Mouse (Mus musculus) limb, embryonic 11.5 days (tissue): ENCODE results near the gene Fcrl6. TPM values are rescaled to one million over a fixed set of nuclear protein-coding genes. Genes with fewer than 3 reads are reported as not detected.

Source experiments
- ATAC-seq: fragments of 200-750 bp; cut with Nextera tagmentation; 2 replicates; pipeline ENCODE4 v1.8.0; 2017; ENCODE audit warnings: low read depth; ENCODE audit not compliant: insufficient number of reproducible peaks, low FRiP score, low TSS enrichment
- DNase-seq: peaks from one replicate; pipeline ENCODE4 v3.0.0-alpha.2; 2015; ENCODE audit warnings: low spot score
- H3K27ac ChIP-seq: fragments of 300-500 bp; sonication (generic); replicated peaks from 2 replicates; pipeline ENCODE4 v1.5.1; 2014; ENCODE audit warnings: low read depth, mild to moderate bottlenecking, low read length
- H3K27me3 ChIP-seq: fragments of 300-500 bp; sonication (generic); 2 replicates; pipeline ENCODE4 v1.6.1; 2014; ENCODE audit warnings: mild to moderate bottlenecking, low read length, mixed read lengths; ENCODE audit not compliant: control insufficient read depth, insufficient read depth
- H3K36me3 ChIP-seq: fragments of 300-500 bp; sonication (generic); 2 replicates; pipeline ENCODE4 v1.6.1; 2014; ENCODE audit warnings: mild to moderate bottlenecking, low read length, moderate library complexity, mixed read lengths; ENCODE audit not compliant: control insufficient read depth, insufficient read depth
- H3K4me1 ChIP-seq: fragments of 300-500 bp; sonication (generic); 2 replicates; pipeline ENCODE4 v1.6.1; 2014; ENCODE audit warnings: low read length, mixed read lengths; ENCODE audit not compliant: control insufficient read depth, insufficient read depth
- H3K4me2 ChIP-seq: fragments of 300-500 bp; sonication (generic); 2 replicates; pipeline ENCODE4 v1.6.1; 2014; ENCODE audit warnings: low read depth, mild to moderate bottlenecking, moderate library complexity; ENCODE audit not compliant: severe bottlenecking
- H3K4me3 ChIP-seq: fragments of 300-500 bp; sonication (generic); 2 replicates; pipeline ENCODE4 v1.5.1; 2014; ENCODE audit warnings: low read depth, low read length
- H3K9ac ChIP-seq: fragments of 300-500 bp; sonication (generic); 2 replicates; pipeline ENCODE4 v1.6.1; 2014; ENCODE audit warnings: mild to moderate bottlenecking, low read length
- H3K9me3 ChIP-seq: fragments of 300-500 bp; sonication (generic); 2 replicates; pipeline ENCODE4 v1.6.1; 2016; ENCODE audit warnings: low read length; ENCODE audit not compliant: control insufficient read depth
- WGBS: fragments of 180-500 bp; shearing (Covaris S2); extraction: QIAGEN DNeasy Blood & Tissue Kit; methylation state at CpG from one replicate; pipeline ENCODE4 v1.1.7; 2014; 5-methylcytosine and 5-hydroxymethylcytosine counted together
- polyA plus RNA-seq: library from polyadenylated mRNA; unstranded; fragments of >200 nt; fragmentation: Nextera tagmentation; extraction: Ambion mirVana; gene quantifications from 2 replicates; pipeline ENCODE4 v1.2.1, GENCODE M21; 2014

The Fcrl6 gene
- polyA plus RNA-seq, 1 experiment from 2014 or later, result 1.1 TPM

DNA sequence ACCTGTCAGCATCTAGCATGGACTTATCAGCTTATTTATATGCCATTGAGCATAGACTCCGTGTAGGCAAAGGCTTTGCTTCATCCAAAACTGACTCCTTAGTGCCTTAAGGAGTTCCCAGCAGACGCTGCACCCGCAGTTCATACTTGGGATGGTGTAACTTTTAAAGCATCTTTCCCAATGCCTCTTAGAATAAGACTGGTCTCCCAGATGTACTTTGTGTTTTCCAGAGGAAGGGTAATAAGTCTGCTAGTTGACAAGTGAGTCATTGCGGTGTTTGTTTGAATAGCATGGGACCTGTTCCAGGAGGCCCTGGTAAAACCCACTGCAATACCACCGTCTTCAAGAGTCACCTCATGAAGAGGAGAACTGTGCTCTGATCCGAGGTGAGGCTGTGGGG lies 22.2 kb downstream of the Fcrl6 start:
- Histone ChIP-seq H3K4me1 (no peaks in the 10 kb centered on the region), H3K4me3 (no peak overlapping the region), H3K27ac (no peak overlapping the region), H3K9me3 (no peaks in the 10 kb centered on the region), H3K9ac (no peak overlapping the region), H3K36me3 (no peaks in the 10 kb centered on the region), H3K27me3 (0 out of 2 replicates have a peak, but pooled peaks cover 3% of the 10 kb centered on the region), H3K4me2 (no peak overlapping the region)
- WGBS, result 78% methylated on average over 6 of the region's 6 CpGs
- ATAC-seq (no peak), DNase-seq (no peak)

DNA sequence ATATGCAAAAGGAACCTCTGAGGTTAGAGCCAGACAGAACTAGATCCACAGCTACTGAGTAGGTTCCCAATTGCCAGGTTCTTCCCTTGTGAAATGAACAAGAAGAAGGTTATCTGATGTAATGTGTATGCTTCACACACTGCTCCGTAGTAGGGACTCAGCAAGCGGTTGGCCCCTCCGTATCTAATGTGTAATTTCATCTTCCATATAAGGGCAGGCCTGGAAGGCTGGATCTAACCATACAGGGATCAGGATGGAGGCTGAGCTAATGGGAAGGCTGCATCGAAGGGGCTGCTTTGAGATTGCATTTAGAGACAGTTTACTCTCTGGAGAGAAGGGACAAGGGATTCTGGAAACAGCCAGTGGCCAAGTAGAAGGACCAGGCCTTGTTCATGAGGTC lies 34.6 kb downstream of the Fcrl6 start:
- Histone ChIP-seq H3K27ac (no peak overlapping the region), H3K36me3 (no peaks in the 10 kb centered on the region), H3K9ac (no peak overlapping the region), H3K9me3 (no peaks in the 10 kb centered on the region), H3K4me2 (no peak overlapping the region), H3K4me1 (0 out of 2 replicates have a peak, but pooled peaks cover 4% of the 10 kb centered on the region), H3K27me3 (peaks cover 2% of the 10 kb centered on the region; the same call in 1 of the 2 replicates), H3K4me3 (no peak overlapping the region)
- DNase-seq (no peak), ATAC-seq (no peak)
- WGBS, result 70% methylated on average over 4 of the region's 4 CpGs

DNA sequence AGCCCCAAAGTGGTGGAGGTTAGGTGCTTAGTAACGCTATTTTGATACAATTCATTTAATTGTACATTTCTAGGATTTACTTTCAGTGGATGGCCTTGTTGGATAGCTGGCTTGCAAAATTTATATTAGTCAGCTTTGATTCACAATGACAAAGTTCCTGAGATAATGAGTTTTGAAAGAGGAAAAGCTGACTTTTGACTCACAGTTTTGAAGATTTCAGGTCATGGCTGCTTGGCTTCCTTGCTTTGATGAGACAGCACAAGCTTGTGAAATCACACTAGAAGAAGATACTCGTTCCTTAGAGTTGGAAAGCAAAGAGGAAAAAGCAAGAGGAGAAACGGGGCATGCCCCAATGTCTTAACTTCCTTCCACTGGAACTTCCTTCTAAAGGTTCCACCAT lies 36.2 kb downstream of the Fcrl6 start:
- Histone ChIP-seq H3K36me3 (no peaks in the 10 kb centered on the region), H3K27ac (no peak overlapping the region), H3K4me3 (no peak overlapping the region), H3K9ac (no peak overlapping the region), H3K4me1 (peaks cover 11% of the 10 kb centered on the region; the same call in 1 of the 2 replicates), H3K27me3 (peaks cover 17% of the 10 kb centered on the region), H3K9me3 (no peaks in the 10 kb centered on the region), H3K4me2 (no peak overlapping the region)
- 67% methylated on average over 3 of the region's 3 CpGs for WGBS
- no peak for ATAC-seq
- DNase-seq, result no peak

DNA sequence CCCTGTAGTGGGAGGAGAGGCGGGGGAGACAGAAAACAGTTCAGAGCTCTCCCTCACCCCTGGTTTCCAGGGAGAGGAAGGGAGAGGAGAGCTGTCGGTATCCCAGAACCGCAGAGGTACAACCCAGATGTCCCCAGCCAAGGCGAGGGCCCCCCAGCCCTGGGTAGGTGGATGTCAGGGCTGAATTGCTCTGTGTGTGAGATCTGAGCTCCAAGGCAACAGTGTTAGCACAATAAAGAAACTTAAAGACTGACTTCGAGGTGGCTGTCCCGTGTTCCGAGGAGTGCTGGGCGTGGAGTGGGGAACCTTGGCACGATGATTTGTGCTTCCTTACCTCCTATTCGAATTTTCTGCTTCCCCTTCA lies 38.9 kb downstream of the Fcrl6 start:
- 2% methylated on average over 9 of the region's 10 CpGs for WGBS
- Histone ChIP-seq H3K9me3 (no peaks in the 10 kb centered on the region), H3K9ac (peak overlapping the region; percentile 54), H3K27ac (no peak overlapping the region), H3K36me3 (no peaks in the 10 kb centered on the region), H3K4me3 (peak overlapping the region; percentile 54), H3K4me2 (peak overlapping the region; percentile 79), H3K4me1 (peaks cover 11% of the 10 kb centered on the region; the same call in 1 of the 2 replicates), H3K27me3 (peaks cover 29% of the 10 kb centered on the region)
- no peak for ATAC-seq
- no peak for DNase-seq

DNA sequence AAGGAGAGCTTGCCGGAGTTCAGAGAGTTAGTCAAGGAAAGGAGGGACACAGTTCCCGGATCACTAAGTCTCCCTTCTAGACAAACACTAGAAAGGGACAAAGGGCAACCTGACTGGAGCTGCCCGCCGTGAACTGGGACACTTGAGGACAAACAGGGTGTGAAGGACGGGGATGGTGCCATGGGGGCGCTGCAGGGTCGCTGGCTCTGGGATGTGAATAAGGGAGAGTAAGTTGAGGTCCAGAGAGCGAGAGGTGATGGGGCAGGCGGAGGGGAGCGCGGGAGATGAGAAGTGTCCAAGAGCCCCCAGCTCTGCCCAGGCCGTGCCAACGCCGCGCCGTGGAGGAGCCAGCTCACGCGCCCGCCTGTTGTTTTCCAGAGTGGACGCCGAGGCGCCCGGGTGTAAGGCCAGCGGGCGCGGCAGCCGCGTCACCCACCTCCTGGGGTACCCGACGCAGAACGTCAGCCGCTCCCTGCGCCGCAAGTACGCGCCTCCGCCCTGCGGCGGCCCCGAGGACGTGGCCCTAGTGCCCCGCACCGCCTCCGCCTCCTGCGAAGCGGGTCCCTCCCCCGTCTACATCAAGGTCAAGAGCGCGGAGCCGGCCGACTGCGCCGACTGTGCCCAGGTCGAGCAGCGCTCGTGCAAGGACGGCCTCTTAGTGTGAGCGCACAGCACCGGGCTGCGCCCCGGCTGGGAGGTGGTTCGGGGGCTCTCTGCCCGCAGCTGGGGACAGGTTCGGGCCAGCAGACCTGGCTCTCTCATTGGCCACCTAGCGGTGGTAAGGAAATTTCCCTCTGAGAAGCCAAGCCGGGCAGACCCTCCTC lies 39.5 kb downstream of the Fcrl6 start:
- WGBS, result under 1% methylated on average over 64 of the region's 66 CpGs
- H3K36me3 ChIP-seq, result no peaks in the 10 kb centered on the region
- peaks cover 11% of the 10 kb centered on the region; the same call in 1 of the 2 replicates for H3K4me1 ChIP-seq
- peak; percentile 83 for DNase-seq
- H3K9me3 ChIP-seq, result no peaks in the 10 kb centered on the region
- peak overlapping the region; percentile 54 for H3K9ac ChIP-seq
- no peak overlapping the region for H3K27ac ChIP-seq
- H3K4me3 ChIP-seq, result peak overlapping the region; percentile 54
- H3K27me3 ChIP-seq, result peaks cover 29% of the 10 kb centered on the region
- peak overlapping the region; percentile 79 for H3K4me2 ChIP-seq
- peak; percentile 88 for ATAC-seq

DNA sequence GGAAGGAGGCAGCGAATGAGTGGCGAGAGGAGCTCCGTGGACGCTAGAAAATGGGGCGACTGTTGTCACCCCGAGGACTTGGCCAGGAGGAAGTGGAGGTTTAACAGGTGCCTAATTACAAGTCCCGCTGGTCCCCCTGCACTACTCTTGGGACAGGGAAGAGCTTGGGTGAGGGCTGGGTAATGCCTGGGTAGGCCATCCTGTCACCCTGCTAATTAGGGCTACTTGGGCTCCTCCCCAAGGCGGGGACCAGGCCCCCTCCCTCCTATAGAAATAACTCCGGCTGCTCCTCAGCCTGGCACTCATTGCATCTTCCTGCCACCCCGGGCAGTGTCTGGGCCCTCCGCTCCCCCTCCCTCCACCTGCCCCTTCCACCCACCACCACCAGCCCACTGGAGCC lies 46.7 kb downstream of the Fcrl6 start, which contains the start of gene Vsig8:
TSS of gene Vsig8 (plus strand) at position 301 of the 400 bp plus-strand sequence.
- H3K27ac ChIP-seq, result no peak within 1 kb of the TSS
- no peak within 1 kb of the TSS for H3K4me3 ChIP-seq
- no peaks in the 10 kb centered on the region for H3K36me3 ChIP-seq
- peaks cover 10% of the 10 kb centered on the region for H3K4me1 ChIP-seq
- no peak within 1 kb of the TSS for H3K9ac ChIP-seq
- peaks cover 6% of the 10 kb centered on the region for H3K27me3 ChIP-seq
- DNase-seq (no peak), ATAC-seq (no peak)
- no peak within 1 kb of the TSS for H3K4me2 ChIP-seq
- no peaks in the 10 kb centered on the region for H3K9me3 ChIP-seq
- 70% methylated on average over 10 of the region's 11 CpGs for WGBS

DNA sequence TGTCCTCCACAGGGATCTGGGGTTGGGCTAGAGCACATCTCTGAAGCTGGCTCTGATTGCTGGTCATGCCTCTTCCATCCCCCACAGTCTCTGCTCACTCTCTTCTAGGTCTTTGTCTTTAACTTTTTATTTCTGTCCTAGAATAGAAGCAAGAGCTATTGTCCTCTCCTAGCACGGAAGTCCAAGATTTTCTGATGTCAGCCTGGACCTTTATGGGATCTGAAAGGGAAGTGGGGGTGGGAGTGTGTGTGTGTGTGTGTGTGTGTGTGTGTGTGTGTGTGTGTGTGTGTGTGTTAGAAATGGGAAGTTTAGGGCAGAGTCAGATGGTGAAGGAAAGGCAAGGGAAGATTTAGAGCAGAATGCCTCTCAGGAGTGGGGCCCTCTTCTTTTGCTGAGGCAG lies 49.7 kb downstream of the Fcrl6 start:
- H3K4me3 ChIP-seq, result no peak overlapping the region
- H3K4me1 ChIP-seq, result peaks cover 22% of the 10 kb centered on the region
- H3K27me3 ChIP-seq, result no peaks in the 10 kb centered on the region
- DNase-seq, result no peak
- WGBS, result 42% methylated on average over 1 of the region's 1 CpGs
- no peak overlapping the region for H3K27ac ChIP-seq
- no peaks in the 10 kb centered on the region for H3K9me3 ChIP-seq
- ATAC-seq, result no peak
- no peaks in the 10 kb centered on the region for H3K36me3 ChIP-seq
- H3K9ac ChIP-seq, result no peak overlapping the region
- H3K4me2 ChIP-seq, result no peak overlapping the region

DNA sequence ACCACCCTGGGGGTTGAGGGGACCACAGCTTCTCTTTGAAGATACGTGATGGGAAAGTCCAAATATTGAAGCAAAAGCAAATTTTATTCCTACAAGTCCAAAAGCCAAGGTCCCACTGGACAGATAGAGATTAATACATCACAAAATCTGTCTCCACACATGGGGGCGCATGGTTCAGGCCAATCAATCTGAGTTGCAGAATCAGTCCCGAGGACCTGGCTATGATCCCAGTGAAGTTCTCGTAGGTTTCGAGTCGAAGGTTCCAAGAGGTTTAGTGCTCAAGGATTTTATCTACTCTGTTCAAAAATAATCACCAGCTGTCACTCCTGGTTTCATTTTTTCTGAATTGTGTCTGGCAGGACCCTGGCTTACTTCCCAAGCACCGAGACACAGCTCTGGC lies 51.3 kb downstream of the Fcrl6 start:
- Histone ChIP-seq H3K4me3 (no peak overlapping the region), H3K9ac (no peak overlapping the region), H3K4me1 (peaks cover 22% of the 10 kb centered on the region), H3K36me3 (no peaks in the 10 kb centered on the region), H3K4me2 (peak overlapping the region; percentile 60), H3K9me3 (no peaks in the 10 kb centered on the region), H3K27ac (no peak overlapping the region), H3K27me3 (no peaks in the 10 kb centered on the region)
- ATAC-seq (no peak), DNase-seq (no peak)
- 60% methylated on average over 7 of the region's 7 CpGs for WGBS
